Mouse (Mus musculus) layer of hippocampus, postnatal 10 days (tissue): ENCODE measurements around the gene Nol6. TPM values are rescaled to one million over a fixed set of nuclear protein-coding genes. Genes with fewer than 3 reads are reported as not detected.
A peak's percentile ranks its signal among the peaks of the same experiment; 100 is the strongest.

Experiments
- DNase-seq, 2 experiments: peaks; one replicate each; pipeline ENCODE4 v3.0.0; 2021; ENCODE audit warnings: low spot score in 2 of 2
- long read RNA-seq: library from polyadenylated mRNA; stranded (forward); transcript quantifications from one replicate; pipeline ENCODE4 v2.0.0, GENCODE M21; 2023
- total RNA-seq, 2 experiments: library from RNA; stranded (reverse); gene quantifications; 2 replicates each; pipeline ENCODE4 v1.2.3; 2021

The Nol6 gene
- 10 to 100 TPM; 86.2 to 87.7 TPM for total RNA-seq
- long read RNA-seq, full-length matches to known transcripts: 12 of 29 reads
- long read RNA-seq, partial matches to known transcripts: 9 of 29 reads
- long read RNA-seq, other reads (novel, unspliced or antisense): 8 of 29 reads

DNA sequence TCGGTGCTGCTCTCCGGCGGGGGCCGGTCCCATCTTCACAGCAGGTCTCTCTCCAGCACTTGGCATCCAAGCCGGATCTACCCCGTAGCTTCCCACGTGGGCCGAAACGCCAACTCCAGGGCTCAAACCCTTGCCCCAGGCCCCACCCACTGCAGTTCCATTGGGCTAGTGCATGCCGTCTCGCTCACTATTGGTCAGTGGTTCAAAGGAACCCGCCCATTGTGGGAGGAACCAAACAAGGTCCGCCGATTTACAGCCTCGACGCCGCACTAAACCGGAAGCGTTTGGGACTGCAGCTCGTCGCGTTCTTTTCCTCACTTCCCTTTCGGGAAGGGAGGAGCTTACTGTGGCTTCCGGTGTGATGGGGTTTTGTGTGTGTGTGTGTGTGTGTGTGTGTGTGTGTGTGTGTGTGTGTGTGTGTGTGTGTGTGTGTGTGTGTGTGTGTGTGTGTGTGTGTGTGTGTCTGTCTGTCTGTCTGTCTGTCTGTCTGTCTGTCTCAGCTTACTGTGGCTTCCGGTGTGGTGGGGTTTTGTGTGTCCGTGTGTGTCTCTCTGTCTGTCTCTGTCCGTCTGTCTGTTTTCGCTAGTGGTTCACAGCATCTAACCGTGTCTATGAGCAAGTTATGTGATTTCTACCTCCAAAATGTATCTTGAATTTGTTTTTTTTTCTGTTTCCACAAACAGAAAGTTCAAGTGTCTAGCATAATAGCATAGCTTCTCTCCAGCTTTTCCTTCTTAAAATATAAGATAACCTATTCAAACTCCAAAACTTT, at the start of gene Nol6:
TSS of gene Nol6 (minus strand) at position 276 of the 772 bp plus-strand sequence.
- peak; percentile 97 to 98 for DNase-seq

- no peak for DNase-seq
Observed at GRCm38 (mm10) chr4:41170970-41171369, 46.7 kb upstream of the Nol6 start.

DNA sequence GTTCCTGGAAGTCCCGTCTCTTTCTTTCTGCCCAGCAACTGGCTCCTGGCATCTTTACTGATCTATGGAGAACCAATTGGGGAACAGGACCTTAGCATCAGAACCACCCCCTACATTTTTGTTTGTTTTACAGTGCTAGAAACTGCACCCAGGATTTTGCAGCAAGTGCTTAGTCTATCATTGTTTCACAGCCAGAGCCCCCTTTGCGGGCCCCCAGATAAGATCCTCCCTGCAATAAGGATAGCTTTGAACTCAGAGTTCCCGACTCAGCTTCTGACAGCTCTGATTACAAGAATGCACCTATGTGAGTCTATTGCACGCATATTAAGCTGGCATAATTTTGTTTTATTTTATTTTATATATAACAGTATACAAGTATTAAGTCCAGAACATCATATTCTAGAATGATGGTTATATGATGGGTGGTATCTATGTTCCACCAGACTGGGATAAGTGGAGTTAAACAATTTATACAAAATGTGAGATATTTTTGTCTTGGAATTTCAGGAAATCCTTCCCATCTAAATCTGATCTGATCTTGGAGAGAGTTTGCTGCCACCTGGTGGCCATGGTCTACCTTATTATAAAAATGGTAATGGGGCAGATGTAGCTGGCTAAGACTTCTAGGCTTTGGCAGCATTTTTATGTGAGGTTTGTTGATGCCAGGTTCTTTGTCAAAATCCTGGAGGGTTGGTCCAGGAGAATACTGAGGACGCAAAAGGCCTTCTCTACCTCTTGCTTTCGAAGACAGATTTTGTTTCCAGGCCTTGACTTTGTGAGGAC, 41.6 kb upstream of the Nol6 start:
- DNase-seq: peak; percentile 88

DNA sequence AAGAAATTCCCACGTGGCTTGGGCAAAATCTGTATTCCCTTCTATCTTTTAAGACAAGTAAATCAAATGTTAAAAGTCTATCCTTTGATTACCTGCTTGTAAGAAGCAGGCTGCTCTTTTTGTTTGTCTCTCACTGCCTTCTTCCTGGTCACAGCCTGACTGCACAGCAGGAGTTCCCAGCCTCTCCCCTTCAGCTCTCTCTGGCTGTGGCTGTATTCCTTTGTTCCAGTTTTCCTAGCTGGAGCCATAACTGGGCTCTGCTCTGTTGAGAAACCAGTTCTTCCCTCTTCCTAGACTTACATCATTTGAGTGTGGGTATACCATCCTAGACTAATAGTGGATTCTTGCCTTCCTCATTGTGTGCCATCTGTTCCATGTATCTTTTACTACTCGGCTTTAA, 40.7 kb upstream of the Nol6 start:
- no peak for DNase-seq

GRCm38 (mm10) chr4:41161232-41161631, 37.0 kb upstream of the Nol6 start:
- DNase-seq: no peak

DNA sequence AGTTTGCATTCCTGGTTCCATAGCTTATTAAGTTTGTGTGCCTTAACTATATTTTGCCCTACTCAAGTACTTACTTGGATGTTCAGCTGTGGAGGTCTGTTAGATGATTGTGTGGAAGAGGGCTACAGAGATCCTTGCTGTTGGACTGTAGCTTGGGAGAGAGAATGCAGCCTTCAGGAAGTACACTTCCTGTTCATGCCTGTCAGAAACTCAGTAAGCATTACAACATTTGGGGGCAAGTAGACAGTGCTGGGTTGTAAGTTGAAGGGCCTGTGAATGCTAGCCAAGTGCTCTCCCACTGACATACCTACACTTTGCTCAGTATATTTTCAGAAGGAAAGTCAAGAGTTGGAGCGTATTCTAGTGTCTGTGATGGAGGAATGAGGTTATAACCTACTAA, 34.0 kb upstream of the Nol6 start:
- DNase-seq: no peak

GRCm38 (mm10) chr4:41156961-41157360, 32.7 kb upstream of the Nol6 start:
- DNase-seq: no peak

- DNase-seq: no peak
Observed at GRCm38 (mm10) chr4:41153146-41153545, 28.9 kb upstream of the Nol6 start.

- no peak for DNase-seq
Observed at GRCm38 (mm10) chr4:41151186-41151585, 26.9 kb upstream of the Nol6 start.

GRCm38 (mm10) chr4:41149891-41150290, 25.6 kb upstream of the Nol6 start:
- no peak for DNase-seq

- no peak for DNase-seq
Observed at GRCm38 (mm10) chr4:41142601-41143000, 18.3 kb upstream of the Nol6 start.

DNA sequence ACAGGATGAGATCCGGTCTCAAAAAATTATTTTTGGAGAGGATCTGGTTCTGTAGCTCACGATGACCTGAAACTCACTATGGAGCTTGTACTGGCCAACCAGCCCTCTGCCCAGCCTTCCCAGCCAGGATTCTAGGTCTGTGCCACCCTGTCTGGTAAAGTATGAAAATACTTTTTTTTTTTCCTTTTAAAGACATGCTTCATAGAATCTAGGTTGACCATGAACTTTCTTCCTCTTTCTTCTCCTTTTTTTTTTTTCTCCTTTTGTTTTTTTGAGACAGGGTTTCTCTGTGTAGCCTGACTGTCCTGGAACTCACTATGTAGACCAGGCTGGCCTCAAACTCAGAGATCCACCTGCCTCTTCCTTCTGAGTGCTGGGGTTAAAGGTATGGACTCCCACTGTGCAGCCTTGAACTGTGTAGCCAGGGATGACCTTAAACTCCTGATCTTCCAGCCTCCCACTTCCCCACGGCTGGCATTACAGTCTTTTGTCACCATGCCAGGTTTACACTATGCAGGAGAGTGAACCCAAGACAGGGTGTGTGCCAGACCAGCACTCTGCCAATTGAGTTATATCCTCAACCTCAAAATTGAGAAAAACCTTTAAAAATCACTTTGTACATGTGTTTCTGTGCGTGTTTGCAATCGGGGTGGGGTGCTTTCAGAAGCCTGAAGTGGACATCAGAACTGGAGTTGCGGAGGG, 16.1 kb upstream of the Nol6 start:
- no peak for DNase-seq

- DNase-seq: no peak
Observed at GRCm38 (mm10) chr4:41136811-41137210, 12.6 kb upstream of the Nol6 start.

DNA sequence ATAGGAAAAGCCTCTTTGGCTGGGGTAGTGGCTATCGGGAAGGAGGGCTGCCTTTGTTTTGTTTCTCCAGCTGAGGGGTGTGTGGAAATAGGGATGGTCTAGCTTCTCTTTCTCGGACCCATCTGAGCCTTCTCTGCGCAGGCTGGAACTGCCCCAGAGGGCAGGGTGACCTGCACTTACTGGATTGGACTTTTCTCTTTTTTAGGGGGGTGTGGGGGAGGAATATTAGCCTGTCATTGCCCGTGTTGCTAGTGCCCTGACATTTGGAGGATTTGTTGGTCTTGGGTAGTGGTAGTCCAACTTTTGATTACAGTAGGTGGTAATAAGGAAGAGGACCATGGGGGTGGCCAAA, 12.2 kb upstream of the Nol6 start:
- no peak for DNase-seq

DNA sequence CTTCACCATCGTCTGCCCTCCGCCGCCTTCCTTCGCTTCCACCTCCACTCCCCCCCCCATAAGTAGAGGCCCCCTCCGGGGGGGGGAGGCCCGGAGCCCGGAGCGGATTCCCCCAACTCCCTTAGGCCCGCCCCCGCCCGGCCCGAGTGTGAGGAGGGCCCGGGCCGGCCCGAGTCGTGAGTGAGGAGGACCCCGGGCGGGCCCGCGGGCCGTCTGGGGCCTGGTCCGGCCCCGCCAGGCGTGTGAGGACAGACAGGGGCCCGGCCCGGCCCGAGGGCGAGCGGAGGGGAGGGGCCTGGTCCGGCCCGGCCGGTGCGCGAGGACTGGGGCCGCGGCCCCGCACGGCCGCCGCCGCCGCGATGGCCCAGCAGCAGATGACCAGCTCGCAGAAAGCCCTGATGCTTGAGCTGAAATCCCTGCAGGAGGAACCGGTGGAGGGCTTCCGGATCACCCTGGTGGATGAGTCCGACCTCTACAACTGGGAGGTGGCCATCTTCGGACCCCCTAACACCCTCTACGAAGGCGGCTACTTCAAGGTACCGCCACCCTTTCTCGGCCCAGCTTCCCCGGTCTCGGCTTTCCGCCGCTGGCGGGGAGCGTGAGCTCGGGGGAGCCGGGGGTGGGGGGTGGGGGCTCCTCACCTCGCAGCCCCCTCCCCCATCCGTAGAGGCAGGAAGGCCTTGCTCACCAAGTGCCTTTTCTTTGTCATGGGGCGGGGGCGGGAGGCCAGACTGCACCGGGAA, 11.6 kb upstream of the Nol6 start, which contains the start of gene Ube2r2:
TSS of gene Ube2r2 (plus strand) at position 33 of the 743 bp plus-strand sequence.
- DNase-seq: peak; percentile 54 to 62

DNA sequence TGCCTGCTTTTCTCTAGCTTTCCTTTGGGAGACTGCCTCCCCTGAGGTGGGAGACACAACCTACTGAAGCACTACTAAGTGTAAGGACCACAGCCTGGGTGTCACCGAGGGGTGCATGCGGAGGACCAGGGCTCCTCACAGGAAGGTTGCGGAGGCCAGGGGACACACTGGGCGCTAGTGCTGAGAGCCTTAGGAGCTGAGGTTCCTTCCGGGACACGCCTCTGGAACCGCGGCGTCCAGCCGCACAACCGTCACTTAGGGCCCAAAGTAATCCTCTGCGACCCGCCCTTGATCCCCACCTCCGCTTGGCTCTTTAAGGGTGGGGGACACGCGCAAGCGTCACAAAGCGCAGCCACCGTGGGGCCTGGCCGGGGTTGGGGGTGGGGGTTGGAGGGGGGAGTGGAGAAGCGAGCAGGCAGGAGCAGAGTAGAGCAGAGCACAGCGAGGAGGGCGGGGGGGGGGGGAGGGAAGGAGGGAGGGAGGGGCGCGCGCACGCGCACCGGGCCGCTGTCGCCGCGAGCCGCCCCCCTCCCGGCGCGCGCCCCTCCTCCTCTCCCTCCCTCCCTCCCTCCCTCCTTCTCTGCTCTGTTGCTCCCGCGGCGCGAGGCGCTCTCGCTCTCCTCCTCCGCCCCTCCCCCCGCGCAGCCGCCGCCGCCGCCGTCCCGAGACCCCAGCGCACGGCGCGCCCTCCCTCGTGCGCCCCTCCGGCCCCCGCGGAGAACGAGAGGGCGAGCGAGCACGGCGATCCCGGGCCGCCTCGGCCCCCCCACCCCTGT, 10.9 kb upstream of the Nol6 start:
- peak; percentile 71 to 84 for DNase-seq

GRCm38 (mm10) chr4:41133529-41134291, 9.5 kb upstream of the Nol6 start:
- no peak for DNase-seq

DNA sequence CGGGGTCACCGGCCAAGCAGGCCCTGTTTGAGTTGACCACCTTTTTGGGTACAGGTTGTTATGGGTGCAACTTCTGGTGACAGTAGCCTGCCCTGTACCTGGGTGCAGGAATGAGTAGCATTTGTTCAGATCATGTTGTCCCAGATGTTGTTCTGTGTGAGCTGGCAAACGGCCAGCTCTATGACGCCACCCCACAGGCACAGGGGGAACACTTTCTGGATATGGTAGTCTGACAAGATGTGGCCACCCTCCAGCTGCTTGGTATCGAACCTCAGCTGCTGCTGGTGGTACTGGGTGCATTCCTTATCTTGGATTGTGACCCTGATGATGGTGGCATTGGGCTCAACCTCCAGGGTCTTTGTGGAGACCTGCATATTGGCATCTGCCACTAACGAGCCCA, 8.2 kb upstream of the Nol6 start:
- DNase-seq: no peak

DNA sequence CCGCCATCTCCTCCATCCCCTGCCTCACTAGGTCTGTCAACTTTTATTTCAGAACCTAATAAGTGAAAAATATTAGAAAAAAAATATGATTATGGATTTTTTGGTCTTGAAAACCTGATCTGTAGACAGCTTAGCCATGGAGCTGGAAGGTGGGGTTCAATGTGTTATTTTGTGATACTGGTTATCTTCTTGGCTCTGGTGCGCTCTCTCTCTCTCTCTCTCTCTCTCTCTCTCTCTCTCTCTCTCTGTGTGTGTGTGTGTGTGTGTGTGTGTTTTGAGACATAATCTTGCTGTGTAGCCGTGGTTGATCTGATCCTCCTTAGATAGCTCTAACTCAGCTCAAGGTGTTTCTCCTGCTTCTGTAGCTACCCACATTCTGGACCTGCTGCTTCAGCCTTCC, 5.6 kb upstream of the Nol6 start:
- no peak for DNase-seq
